Mouse (Mus musculus) E14TG2a.4 (cell line): ENCODE results near the gene Neo1.

Experiments used
- CTCF ChIP-seq: conservative IDR thresholded peaks from 2 replicates; pipeline ENCODE4 v1.5.1; 2014; ENCODE audit warnings: low read length
- NANOG ChIP-seq: IDR thresholded peaks from 2 replicates; pipeline ENCODE4 v1.6.1; 2014; ENCODE audit warnings: borderline replicate concordance, low read length, mixed read lengths
- POU5F1 ChIP-seq: IDR thresholded peaks from 2 replicates; pipeline ENCODE4 v1.6.1; 2014; ENCODE audit warnings: low read length, borderline replicate concordance

GRCm38 (mm10) chr9:58891840-58892640 is 144.2 kb downstream of the Neo1 start:
- no peak for TF ChIP-seq CTCF
- TF ChIP-seq POU5F1 = no peak
- no peak for TF ChIP-seq NANOG
